Mouse (Mus musculus): ENCODE results near the gene Gpsm3. TPM values are rescaled to one million over a fixed set of nuclear protein-coding genes. Genes with fewer than 3 reads are reported as not detected.
A peak's percentile ranks its signal among the peaks of the same experiment; 100 is the strongest.

Gpsm3 gene
- polyA plus RNA-seq, 1 experiment: 3.1 TPM

DNA sequence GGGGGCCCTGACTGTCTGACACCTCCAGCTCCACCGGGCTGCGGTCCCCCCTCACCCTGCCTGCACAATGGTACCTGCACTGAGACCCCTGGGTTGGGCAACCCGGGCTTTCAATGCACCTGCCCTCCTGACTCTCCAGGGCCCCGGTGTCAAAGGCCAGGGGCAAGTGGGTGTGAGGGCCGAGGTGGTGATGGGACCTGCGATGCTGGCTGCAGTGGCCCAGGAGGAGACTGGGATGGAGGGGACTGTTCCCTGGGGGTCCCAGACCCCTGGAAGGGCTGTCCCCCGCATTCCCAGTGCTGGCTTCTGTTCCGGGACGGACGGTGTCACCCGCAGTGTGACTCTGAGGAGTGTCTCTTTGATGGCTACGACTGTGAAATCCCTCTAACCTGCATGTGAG lies 7.1 kb upstream of the Gpsm3 start:
- TF ChIP-seq MYOD1 (IDR thresholded peaks at IDR 0.05; ENCODE audit: control insufficient read depth in 1 of 3, insufficient read length in 2 of 3, low read depth in 2 of 3): no peak
- TF ChIP-seq REST (IDR thresholded peaks at IDR 0.05; ENCODE audit: insufficient read depth, insufficient read length): no peak
- TF ChIP-seq MAX (IDR thresholded peaks at IDR 0.05; ENCODE audit: low read depth): no peak
- TF ChIP-seq SRF (IDR thresholded peaks at IDR 0.05; ENCODE audit: control insufficient read depth, insufficient read length, low read depth): no peak
- TF ChIP-seq CEBPB (IDR thresholded peaks at IDR 0.05; ENCODE audit: insufficient read depth, poor library complexity, severe bottlenecking): no peak
- no peak for TF ChIP-seq USF1 (IDR thresholded peaks at IDR 0.05; ENCODE audit: low read depth)
- TF ChIP-seq TCF3 (IDR thresholded peaks at IDR 0.05; ENCODE audit: insufficient read length, low read depth): no peak
- Histone ChIP-seq H3K4me2 (ENCODE audit: low read depth) (no peak overlapping the region), H3K36me3 (ENCODE audit: control insufficient read depth, insufficient read depth) (no peaks in the 10 kb centered on the region), H3K79me2 (ENCODE audit: control insufficient read depth, insufficient read depth) (no peaks in the 10 kb centered on the region), H3K4me3 (no peak overlapping the region), H3ac (ENCODE audit: control insufficient read depth, insufficient read length) (no peak overlapping the region), H3K27me3 (ENCODE audit: control insufficient read depth, insufficient read depth, insufficient read length) (peaks cover 9% of the 10 kb centered on the region)

DNA sequence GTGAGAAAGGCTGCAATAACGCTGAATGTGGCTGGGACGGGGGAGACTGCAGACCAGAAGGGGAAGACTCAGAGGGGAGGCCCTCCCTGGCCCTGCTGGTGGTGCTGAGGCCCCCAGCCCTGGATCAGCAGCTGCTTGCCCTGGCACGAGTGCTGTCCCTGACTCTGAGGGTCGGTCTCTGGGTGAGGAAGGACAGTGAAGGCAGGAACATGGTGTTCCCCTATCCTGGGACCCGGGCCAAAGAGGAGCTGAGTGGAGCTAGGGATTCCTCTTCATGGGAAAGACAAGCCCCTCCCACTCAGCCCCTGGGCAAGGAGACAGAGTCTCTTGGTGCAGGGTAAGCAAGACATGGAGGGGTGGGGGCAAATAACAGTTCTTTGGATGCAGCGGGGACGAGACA lies 6.2 kb upstream of the Gpsm3 start:
- Histone ChIP-seq H3K27me3 (ENCODE audit: control insufficient read depth, insufficient read depth, insufficient read length) (peaks cover 9% of the 10 kb centered on the region), H3K4me2 (ENCODE audit: low read depth) (no peak overlapping the region), H3K4me3 (no peak overlapping the region), H3K79me2 (ENCODE audit: control insufficient read depth, insufficient read depth) (no peaks in the 10 kb centered on the region), H3ac (ENCODE audit: control insufficient read depth, insufficient read length) (no peak overlapping the region), H3K36me3 (ENCODE audit: control insufficient read depth, insufficient read depth) (no peaks in the 10 kb centered on the region)
- no peak for TF ChIP-seq MYOD1 (IDR thresholded peaks at IDR 0.05; ENCODE audit: control insufficient read depth in 1 of 3, insufficient read length in 2 of 3, low read depth in 2 of 3)

- no peak overlapping the region for H3K4me3 ChIP-seq
- no peak overlapping the region for H3K4me2 ChIP-seq (ENCODE audit: low read depth)
- no peaks in the 10 kb centered on the region for H3K36me3 ChIP-seq (ENCODE audit: control insufficient read depth, insufficient read depth)
- no peak overlapping the region for H3ac ChIP-seq (ENCODE audit: control insufficient read depth, insufficient read length)
- TF ChIP-seq MAX (IDR thresholded peaks at IDR 0.05; ENCODE audit: low read depth) (no peak), CEBPB (IDR thresholded peaks at IDR 0.05; ENCODE audit: insufficient read depth, poor library complexity, severe bottlenecking) (no peak), SRF (IDR thresholded peaks at IDR 0.05; ENCODE audit: control insufficient read depth, insufficient read length, low read depth) (no peak), REST (IDR thresholded peaks at IDR 0.05; ENCODE audit: insufficient read depth, insufficient read length) (no peak), E2F4 (IDR thresholded peaks at IDR 0.05; ENCODE audit: insufficient read depth) (no peak), POLR2AphosphoS2 (IDR thresholded peaks at IDR 0.05; ENCODE audit: insufficient read length, low read depth) (no peak), MYOD1 (IDR thresholded peaks at IDR 0.05; ENCODE audit: control insufficient read depth in 1 of 3, insufficient read length in 2 of 3, low read depth in 2 of 3) (no peak), POLR2A (IDR thresholded peaks at IDR 0.05; ENCODE audit: insufficient read length, low read depth) (no peak), TCF12 (IDR thresholded peaks at IDR 0.05; ENCODE audit: insufficient read depth, poor library complexity, severe bottlenecking) (no peak), USF1 (IDR thresholded peaks at IDR 0.05; ENCODE audit: low read depth) (no peak), MYOG (IDR thresholded peaks at IDR 0.05; ENCODE audit: control insufficient read depth in 1 of 3, insufficient read depth in 1 of 3, insufficient read length in 2 of 3, low read depth in 2 of 3) (no peak), TCF3 (IDR thresholded peaks at IDR 0.05; ENCODE audit: insufficient read length, low read depth) (no peak)
- H3K27me3 ChIP-seq (ENCODE audit: control insufficient read depth, insufficient read depth, insufficient read length): peaks cover 9% of the 10 kb centered on the region
- no peaks in the 10 kb centered on the region for H3K79me2 ChIP-seq (ENCODE audit: control insufficient read depth, insufficient read depth)
Observed at GRCm38 (mm10) chr17:34583819-34584218, 5.8 kb upstream of the Gpsm3 start.

- no peaks in the 10 kb centered on the region for H3K79me2 ChIP-seq (ENCODE audit: control insufficient read depth, insufficient read depth)
- H3K4me3 ChIP-seq: no peak overlapping the region
- no peak overlapping the region for H3ac ChIP-seq (ENCODE audit: control insufficient read depth, insufficient read length)
- H3K27me3 ChIP-seq (ENCODE audit: control insufficient read depth, insufficient read depth, insufficient read length): peaks cover 9% of the 10 kb centered on the region
- no peaks in the 10 kb centered on the region for H3K36me3 ChIP-seq (ENCODE audit: control insufficient read depth, insufficient read depth)
- H3K4me2 ChIP-seq (ENCODE audit: low read depth): no peak overlapping the region
- TF ChIP-seq TCF3 (IDR thresholded peaks at IDR 0.05; ENCODE audit: insufficient read length, low read depth) (no peak), MYOG (IDR thresholded peaks at IDR 0.05; ENCODE audit: control insufficient read depth in 1 of 3, insufficient read depth in 1 of 3, insufficient read length in 2 of 3, low read depth in 2 of 3) (no peak), USF1 (IDR thresholded peaks at IDR 0.05; ENCODE audit: low read depth) (no peak)
Observed at GRCm38 (mm10) chr17:34585121-34585520, 4.5 kb upstream of the Gpsm3 start.

DNA sequence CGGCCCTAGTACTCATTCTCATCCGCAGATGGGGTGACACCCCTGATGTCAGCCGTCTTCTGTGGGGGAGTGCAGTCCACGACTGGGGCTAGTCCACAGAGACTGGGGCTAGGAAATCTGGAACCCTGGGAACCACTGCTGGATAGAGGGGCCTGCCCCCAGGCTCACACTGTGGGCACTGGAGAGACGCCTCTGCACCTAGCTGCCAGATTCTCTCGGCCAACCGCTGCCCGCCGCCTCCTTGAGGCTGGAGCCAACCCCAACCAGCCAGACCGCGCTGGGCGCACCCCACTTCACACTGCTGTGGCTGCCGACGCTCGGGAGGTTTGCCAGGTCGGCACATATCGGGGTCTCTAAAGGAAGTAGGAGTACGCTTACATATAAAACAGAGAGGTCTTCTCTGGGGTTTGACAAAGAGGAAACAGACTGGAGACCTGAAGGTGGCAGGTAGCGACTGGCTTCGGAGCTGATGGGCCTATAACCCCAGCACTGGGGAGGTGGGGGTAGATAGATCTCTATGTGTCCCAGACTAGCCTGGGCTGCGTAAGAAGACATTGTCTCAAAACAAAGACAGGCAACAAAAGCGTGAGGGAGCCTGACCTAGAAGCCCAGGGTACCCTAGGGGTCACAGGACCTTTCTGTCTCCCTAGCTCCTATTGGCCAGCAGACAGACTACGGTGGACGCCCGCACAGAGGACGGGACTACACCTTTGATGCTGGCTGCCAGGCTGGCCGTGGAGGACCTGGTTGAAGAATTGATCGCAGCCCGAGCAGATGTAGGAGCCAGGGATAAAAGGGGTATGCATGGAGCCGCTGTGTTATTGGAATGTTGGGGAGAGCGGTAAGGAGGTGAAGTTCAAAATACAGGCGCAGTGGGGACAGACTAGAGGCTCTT lies 3.5 kb upstream of the Gpsm3 start:
- Histone ChIP-seq H3K27me3 (ENCODE audit: control insufficient read depth, insufficient read depth, insufficient read length) (peaks cover 3% of the 10 kb centered on the region), H3K79me2 (ENCODE audit: control insufficient read depth, insufficient read depth) (no peaks in the 10 kb centered on the region), H3K4me3 (peak overlapping the region; percentile 46), H3K36me3 (ENCODE audit: control insufficient read depth, insufficient read depth) (no peaks in the 10 kb centered on the region), H3K4me2 (ENCODE audit: low read depth) (peak overlapping the region; percentile 100), H3ac (ENCODE audit: control insufficient read depth, insufficient read length) (peak overlapping the region; percentile 46)
- TF ChIP-seq MAX (IDR thresholded peaks at IDR 0.05; ENCODE audit: low read depth) (no peak), POLR2A (IDR thresholded peaks at IDR 0.05; ENCODE audit: insufficient read length, low read depth) (no peak), POLR2AphosphoS2 (IDR thresholded peaks at IDR 0.05; ENCODE audit: insufficient read length, low read depth) (no peak), TCF3 (IDR thresholded peaks at IDR 0.05; ENCODE audit: insufficient read length, low read depth) (no peak)

All from myocyte (in vitro differentiated cells).